ENCODE assay signal across 10 mouse cellular contexts in the genomic region with DNA sequence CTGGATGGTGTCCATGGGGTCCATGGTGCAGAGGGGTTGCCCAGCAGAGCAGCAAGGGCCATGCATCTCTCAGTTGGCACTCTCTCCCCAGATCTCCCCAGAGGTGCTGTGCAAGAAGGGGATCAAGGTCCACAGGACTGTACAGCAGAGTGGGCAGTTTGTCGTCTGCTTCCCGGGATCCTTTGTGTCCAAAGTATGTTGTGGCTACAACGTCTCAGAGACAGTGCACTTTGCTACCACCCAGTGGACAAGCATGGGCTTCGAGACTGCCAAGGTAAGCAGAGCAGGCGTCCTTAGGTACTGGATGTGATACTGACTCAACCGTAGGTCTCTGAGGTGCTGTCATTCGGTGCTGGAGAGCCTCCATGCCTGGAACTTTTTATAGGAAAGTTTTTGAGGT.
DNase-seq lines count a peak whose midpoint lies in the region; ATAC-seq and TF ChIP-seq lines count a peak whose summit lies in the region.
"Had no signal": no experiment of that assay in that cellular context is flagged by ENCODE, and none has a peak within 500 bp of the region (broad histone marks: within the 10 kb centered on the region; RNA-seq: fewer than 3 reads in every experiment).

No protein-coding gene starts in this region.

- peak; percentile 52 for TF ChIP-seq CTCF in lung, embryonic 14.5 days (IDR thresholded peaks at IDR 0.05; ENCODE audit: low read depth)
- peak; percentile 72 for TF ChIP-seq CTCF in midbrain, postnatal 0 days (IDR thresholded peaks at IDR 0.05)

- no peak overlapping the region for H3K27ac ChIP-seq in lung, embryonic 14.5 days (ENCODE audit: low read depth)
- H3K27ac ChIP-seq in hindbrain, embryonic 15.5 days (replicated peaks), result peak overlapping the region; percentile 43
- H3K27ac ChIP-seq in midbrain, postnatal 0 days (ENCODE audit: low read depth, low read length), result no peak overlapping the region

- peak; percentile 31 to 40 for DNase-seq in cerebellum, postnatal 36 days
- DNase-seq in cerebellum, adult 11-12 months, result no peak
- DNase-seq in lung, embryonic 14.5 days, result peak; percentile 58
- DNase-seq in lung, postnatal 14 days, result no peak
- DNase-seq in midbrain, postnatal 0 days (ENCODE audit: low spot score), result peak; percentile 54
- no peak for DNase-seq in layer of hippocampus, postnatal 10 days (ENCODE audit: low spot score in 2 of 2)
- DNase-seq in right cerebral cortex, adult 2 months (ENCODE audit: low spot score in 2 of 2), result no peak
- DNase-seq: liver had no signal

- peaks cover 94% of the 10 kb centered on the region for H3K36me3 ChIP-seq in lung, embryonic 14.5 days (ENCODE audit: insufficient read depth)
- H3K36me3 ChIP-seq in hindbrain, embryonic 15.5 days, result peaks cover 73% of the 10 kb centered on the region
- peaks cover 69% of the 10 kb centered on the region for H3K36me3 ChIP-seq in midbrain, postnatal 0 days (ENCODE audit: insufficient read depth, low read length)

- peaks cover 5% of the 10 kb centered on the region; the same call in 1 of the 2 replicates for H3K4me1 ChIP-seq in lung, embryonic 14.5 days (ENCODE audit: insufficient read depth)
- H3K4me1 ChIP-seq in hindbrain, embryonic 15.5 days (replicated peaks), result peaks cover 20% of the 10 kb centered on the region
- H3K4me1 ChIP-seq in midbrain, postnatal 0 days (ENCODE audit: insufficient read depth, low read length), result no peaks in the 10 kb centered on the region

- ATAC-seq in lung, embryonic 14.5 days (ENCODE audit: insufficient read depth), result no peak
- no peak for ATAC-seq in hindbrain, embryonic 15.5 days (ENCODE audit: low FRiP score, low read depth)
- ATAC-seq in midbrain, postnatal 0 days (ENCODE audit: low FRiP score), result no peak
- ATAC-seq: activated CD4-positive, CD25-positive, alpha-beta regulatory T cell, adult 4 months had no signal

- no peaks in the 10 kb centered on the region for H3K9me3 ChIP-seq in lung, embryonic 14.5 days (ENCODE audit: low read depth, low read length)
- no peaks in the 10 kb centered on the region for H3K9me3 ChIP-seq in hindbrain, embryonic 15.5 days
- H3K9me3 ChIP-seq in midbrain, postnatal 0 days (ENCODE audit: low read length), result no peaks in the 10 kb centered on the region

- no peaks in the 10 kb centered on the region for H3K27me3 ChIP-seq in lung, embryonic 14.5 days (ENCODE audit: insufficient read depth, low read length)
- no peaks in the 10 kb centered on the region for H3K27me3 ChIP-seq in hindbrain, embryonic 15.5 days
- no peaks in the 10 kb centered on the region for H3K27me3 ChIP-seq in midbrain, postnatal 0 days (ENCODE audit: insufficient read depth, low read length)

- 59% methylated on average over 7 of the region's 7 CpGs for WGBS in lung, embryonic 14.5 days
- WGBS in hindbrain, embryonic 15.5 days, result 56% methylated on average over 7 of the region's 7 CpGs
- 52% methylated on average over 7 of the region's 7 CpGs for WGBS in midbrain, postnatal 0 days

- no peak overlapping the region for H3K4me3 ChIP-seq in lung, embryonic 14.5 days (ENCODE audit: low read depth, low read length)
- no peak overlapping the region for H3K4me3 ChIP-seq in hindbrain, embryonic 15.5 days
- H3K4me3 ChIP-seq in midbrain, postnatal 0 days (ENCODE audit: low read depth, low read length), result no peak overlapping the region

- no peak overlapping the region for H3K4me2 ChIP-seq in lung, embryonic 14.5 days
- H3K4me2 ChIP-seq in hindbrain, embryonic 15.5 days, result no peak overlapping the region
- H3K4me2 ChIP-seq in midbrain, postnatal 0 days (ENCODE audit: low read depth, low read length, poor library complexity, severe bottlenecking), result no peak overlapping the region

- H3K9ac ChIP-seq in lung, embryonic 14.5 days, result no peak overlapping the region
- no peak overlapping the region for H3K9ac ChIP-seq in hindbrain, embryonic 15.5 days
- H3K9ac ChIP-seq in midbrain, postnatal 0 days (replicated peaks; ENCODE audit: low read length, poor library complexity, severe bottlenecking), result no peak overlapping the region

Comparison
In these comparisons a context has a peak if more than half of its experiments do, and no peak if none do; other contexts are left out.
1. DNase-seq: peak in cerebellum, postnatal 36 days (2 of 2), lung, embryonic 14.5 days (single experiment) and midbrain, postnatal 0 days (single experiment); none in cerebellum, adult 11-12 months (single experiment), lung, postnatal 14 days (single experiment), layer of hippocampus, postnatal 10 days (0 of 2) and right cerebral cortex, adult 2 months (0 of 2).